Mouse (Mus musculus) heart, postnatal 0 days (tissue): ENCODE measurements at regions not wholly inside any gene's neighbourhood (a gene's known extent, or its start where the extent isn't known, plus 50 kb on each side); places are given as distances from the start of the nearest gene placed in this dataset.

Source experiments
- ATAC-seq: fragments of 200-750 bp; cut with Nextera tagmentation; 2 replicates; pipeline ENCODE4 v1.8.0; 2017; ENCODE audit warnings: low read depth, moderate number of reproducible peaks, moderate library complexity; ENCODE audit not compliant: insufficient read depth
- DNase-seq: peaks from one replicate; pipeline ENCODE4 v3.0.0-alpha.2; 2016; ENCODE audit warnings: low spot score
- H3K27ac ChIP-seq: fragments of 300-500 bp; sonication (generic); 2 replicates; pipeline ENCODE4 v1.5.1; 2014; ENCODE audit warnings: low read depth, mild to moderate bottlenecking
- H3K27me3 ChIP-seq: fragments of 300-500 bp; sonication (generic); 2 replicates; pipeline ENCODE4 v1.6.1; 2014; ENCODE audit warnings: low read length, mixed read lengths; ENCODE audit not compliant: control insufficient read depth, insufficient read depth
- H3K36me3 ChIP-seq: fragments of 300-500 bp; sonication (generic); replicated peaks from 2 replicates; pipeline ENCODE4 v1.6.1; 2014; ENCODE audit warnings: low read length, mixed read lengths; ENCODE audit not compliant: control insufficient read depth, insufficient read depth
- H3K4me1 ChIP-seq: fragments of 300-500 bp; sonication (generic); 2 replicates; pipeline ENCODE4 v1.6.1; 2014; ENCODE audit warnings: antibody characterized with exemption; ENCODE audit not compliant: control insufficient read depth, insufficient read depth
- H3K4me2 ChIP-seq: fragments of 300-500 bp; sonication (generic); 2 replicates; pipeline ENCODE4 v1.6.1; 2014; ENCODE audit warnings: low read depth, mild to moderate bottlenecking, low read length, moderate library complexity
- H3K4me3 ChIP-seq: fragments of 300-500 bp; sonication (generic); 2 replicates; pipeline ENCODE4 v1.5.1; 2014; ENCODE audit warnings: low read depth, low read length
- H3K9ac ChIP-seq: fragments of 300-500 bp; sonication (generic); replicated peaks from 2 replicates; pipeline ENCODE4 v1.6.1; 2014; ENCODE audit warnings: low read depth, low read length, mixed read lengths
- H3K9me3 ChIP-seq: fragments of 300-500 bp; sonication (generic); replicated peaks from 2 replicates; pipeline ENCODE4 v1.6.1; 2016; ENCODE audit warnings: low read length; ENCODE audit not compliant: control insufficient read depth
- CTCF ChIP-seq: IDR thresholded peaks from 2 replicates; pipeline ENCODE4 v1.5.1; 2016; ENCODE audit warnings: antibody characterized with exemption, control low read depth, low read depth
- EP300 ChIP-seq: IDR thresholded peaks from 2 replicates; pipeline ENCODE4 v1.6.1; 2016; ENCODE audit warnings: antibody characterized with exemption, low read depth
- WGBS: fragments of 180-500 bp; shearing (Covaris S2); extraction: QIAGEN DNeasy Blood & Tissue Kit; methylation state at CpG from one replicate; pipeline ENCODE4 v1.1.7; 2014; 5-methylcytosine and 5-hydroxymethylcytosine counted together

GRCm38 (mm10) chr4:95194621-95195455 is 142.8 kb upstream of the Jun start:
- peaks cover 9% of the 10 kb centered on the region; the same call in 1 of the 2 replicates for H3K4me1 ChIP-seq
- no peak overlapping the region for H3K4me2 ChIP-seq
- no peak for ATAC-seq
- 66% methylated on average over 5 of the region's 5 CpGs for WGBS
- H3K36me3 ChIP-seq = no peaks in the 10 kb centered on the region
- H3K4me3 ChIP-seq = no peak overlapping the region
- H3K27me3 ChIP-seq = no peaks in the 10 kb centered on the region
- TF ChIP-seq EP300 = no peak
- no peak for TF ChIP-seq CTCF
- H3K27ac ChIP-seq = no peak overlapping the region
- H3K9me3 ChIP-seq = no peaks in the 10 kb centered on the region
- no peak for DNase-seq
- H3K9ac ChIP-seq = no peak overlapping the region

GRCm38 (mm10) chr4:95196106-95196505 is 144.1 kb upstream of the Jun start:
- no peak overlapping the region for H3K27ac ChIP-seq
- WGBS = 45% methylated on average over 2 of the region's 2 CpGs
- no peaks in the 10 kb centered on the region for H3K9me3 ChIP-seq
- TF ChIP-seq CTCF (no peak), EP300 (no peak)
- DNase-seq (no peak), ATAC-seq (no peak)
- H3K4me1 ChIP-seq = peaks cover 9% of the 10 kb centered on the region; the same call in 1 of the 2 replicates
- H3K4me2 ChIP-seq = no peak overlapping the region
- no peak overlapping the region for H3K9ac ChIP-seq
- H3K36me3 ChIP-seq = no peaks in the 10 kb centered on the region
- no peaks in the 10 kb centered on the region for H3K27me3 ChIP-seq
- H3K4me3 ChIP-seq = no peak overlapping the region

GRCm38 (mm10) chr4:95197077-95197711 is 145.2 kb upstream of the Jun start:
- no peak overlapping the region for H3K27ac ChIP-seq
- H3K4me1 ChIP-seq = peaks cover 9% of the 10 kb centered on the region; the same call in 1 of the 2 replicates
- 54% methylated on average over 7 of the region's 7 CpGs for WGBS

GRCm38 (mm10) chr4:95199394-95199793 is 147.4 kb upstream of the Jun start:
- ATAC-seq = no peak
- no peak for TF ChIP-seq CTCF
- no peak for TF ChIP-seq EP300
- WGBS = 73% methylated on average over 5 of the region's 5 CpGs

More at GRCm38 (mm10) chr4:95197077-95197711, 145.2 kb upstream of the Jun start:
- ATAC-seq (no peak), DNase-seq (no peak)
- H3K36me3 ChIP-seq = no peaks in the 10 kb centered on the region
- no peaks in the 10 kb centered on the region for H3K9me3 ChIP-seq
- TF ChIP-seq CTCF = no peak
- TF ChIP-seq EP300 = no peak
- no peak overlapping the region for H3K9ac ChIP-seq
- H3K4me2 ChIP-seq = no peak overlapping the region
- H3K27me3 ChIP-seq = no peaks in the 10 kb centered on the region
- no peak overlapping the region for H3K4me3 ChIP-seq

GRCm38 (mm10) chr4:95200130-95200529 is 148.1 kb upstream of the Jun start:
- Histone ChIP-seq H3K4me1 (no peaks in the 10 kb centered on the region; the same call in 1 of the 2 replicates), H3K36me3 (no peaks in the 10 kb centered on the region), H3K4me2 (no peak overlapping the region), H3K9me3 (no peaks in the 10 kb centered on the region), H3K27me3 (no peaks in the 10 kb centered on the region), H3K27ac (no peak overlapping the region), H3K4me3 (no peak overlapping the region), H3K9ac (no peak overlapping the region)
- DNase-seq (no peak), ATAC-seq (no peak)
- 87% methylated on average over 7 of the region's 7 CpGs for WGBS
- TF ChIP-seq EP300 (no peak), CTCF (no peak)

More at GRCm38 (mm10) chr4:95199394-95199793, 147.4 kb upstream of the Jun start:
- no peak overlapping the region for H3K9ac ChIP-seq
- no peak overlapping the region for H3K4me2 ChIP-seq
- H3K27me3 ChIP-seq = no peaks in the 10 kb centered on the region
- H3K9me3 ChIP-seq = no peaks in the 10 kb centered on the region
- H3K27ac ChIP-seq = no peak overlapping the region
- H3K36me3 ChIP-seq = no peaks in the 10 kb centered on the region
- no peak overlapping the region for H3K4me3 ChIP-seq
- no peaks in the 10 kb centered on the region; the same call in 1 of the 2 replicates for H3K4me1 ChIP-seq
- DNase-seq = no peak
